Mouse (Mus musculus): Measurements from ENCODE around the gene Txk.

DNA sequence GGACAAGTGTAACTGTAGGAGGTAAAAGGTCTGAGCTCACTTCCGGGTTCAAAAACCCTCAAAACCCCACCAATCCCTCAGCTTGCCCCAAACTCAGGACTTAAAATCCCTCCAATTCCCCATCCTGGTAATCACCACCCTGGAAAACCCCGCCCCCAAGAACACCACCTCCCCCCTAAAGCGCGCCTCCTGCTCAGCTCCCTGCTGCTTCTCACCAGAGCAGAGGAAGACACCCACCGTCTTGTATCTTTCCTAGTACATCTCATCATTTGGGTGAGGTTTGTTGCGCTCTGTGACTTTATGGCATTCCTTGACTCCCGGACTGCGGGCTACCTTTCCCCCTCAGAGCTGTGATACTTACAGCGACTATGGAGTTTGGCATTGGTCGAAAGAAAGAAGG is 45.9 kb downstream of the Txk start:
- TF ChIP-seq CTCF (conservative IDR thresholded peaks at IDR 0.05; ENCODE audit: low read length) = no peak
- TF ChIP-seq POU5F1 (IDR thresholded peaks at IDR 0.05; ENCODE audit: borderline replicate concordance, low read length) = no peak

Data from E14TG2a.4 (cell line).